Mouse (Mus musculus) forebrain, embryonic 13.5 days (tissue): ENCODE results near the gene Mylk3. TPM values are rescaled to one million over a fixed set of nuclear protein-coding genes. Genes with fewer than 3 reads are reported as not detected.

Experiments used
- ATAC-seq: fragments of 200-750 bp; cut with Nextera tagmentation; 2 replicates; pipeline ENCODE4 v1.8.0; 2017
- H3K27ac ChIP-seq: fragments of 300-500 bp; sonication (generic); 2 replicates; pipeline ENCODE4 v1.5.1; 2015; ENCODE audit warnings: inconsistent platforms, mild to moderate bottlenecking, moderate library complexity
- H3K27me3 ChIP-seq: fragments of 300-500 bp; sonication (generic); 2 replicates; pipeline ENCODE4 v1.6.1; 2015; ENCODE audit warnings: mild to moderate bottlenecking, inconsistent platforms
- H3K36me3 ChIP-seq: fragments of 300-500 bp; sonication (generic); 2 replicates; pipeline ENCODE4 v1.6.1; 2015; ENCODE audit warnings: mild to moderate bottlenecking, inconsistent platforms; ENCODE audit not compliant: poor library complexity, severe bottlenecking
- H3K4me1 ChIP-seq: fragments of 300-500 bp; sonication (generic); 2 replicates; pipeline ENCODE4 v1.6.1; 2015; ENCODE audit warnings: inconsistent platforms
- H3K4me2 ChIP-seq: fragments of 300-500 bp; sonication (generic); 2 replicates; pipeline ENCODE4 v1.6.1; 2015; ENCODE audit warnings: inconsistent platforms, mild to moderate bottlenecking, moderate library complexity
- H3K4me3 ChIP-seq: fragments of 300-500 bp; sonication (generic); 2 replicates; pipeline ENCODE4 v1.5.1; 2015; ENCODE audit warnings: mild to moderate bottlenecking, inconsistent platforms
- H3K9ac ChIP-seq: fragments of 300-500 bp; sonication (generic); 2 replicates; pipeline ENCODE4 v1.6.1; 2015; ENCODE audit warnings: mild to moderate bottlenecking, inconsistent platforms
- H3K9me3 ChIP-seq: fragments of 300-500 bp; sonication (generic); replicated peaks from 2 replicates; pipeline ENCODE4 v1.6.1; 2016; ENCODE audit warnings: inconsistent platforms
- WGBS: fragments of 180-500 bp; shearing (Covaris S2); methylation state at CpG from one replicate; pipeline ENCODE4 v1.1.7; 2015; 5-methylcytosine and 5-hydroxymethylcytosine counted together
- polyA plus RNA-seq: library from polyadenylated mRNA; unstranded; fragments of >200 nt; fragmentation: Nextera tagmentation; extraction: Ambion mirVana; gene quantifications from 2 replicates; pipeline ENCODE4 v1.2.1, GENCODE M21; 2015

The Mylk3 gene
- polyA plus RNA-seq, 1 experiment from 2014 or later: 0.45 TPM

DNA sequence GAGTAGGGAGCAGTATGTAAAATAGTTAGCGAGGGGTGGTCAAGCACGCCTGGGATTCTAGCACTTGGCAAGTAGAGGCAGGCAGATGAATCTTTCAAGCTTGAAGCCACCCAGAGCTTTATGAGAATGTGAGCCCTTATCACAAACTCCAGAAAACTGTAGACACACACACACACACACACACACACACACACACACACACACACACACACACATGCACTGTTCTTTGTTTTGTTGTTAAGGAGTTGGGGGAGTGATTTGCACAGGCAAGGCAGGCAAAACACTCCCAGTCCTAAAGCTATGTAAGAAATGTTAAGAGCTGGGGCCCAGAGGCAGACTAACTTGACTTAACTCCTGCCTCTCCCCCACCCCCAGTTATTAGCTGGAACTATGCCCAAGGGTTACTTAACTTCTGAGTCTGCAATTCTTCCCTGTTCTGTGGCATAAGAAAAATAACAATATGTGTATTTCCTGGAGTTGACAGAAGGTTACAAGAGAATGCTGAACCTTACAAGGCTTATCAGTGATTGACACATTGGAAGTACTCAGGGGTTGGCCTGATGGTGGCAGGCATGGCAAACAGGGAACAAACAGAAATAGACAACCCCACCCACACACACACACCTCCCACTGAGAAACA lies 6.9 kb downstream of the Mylk3 start:
- WGBS: 47% methylated on average over 2 of the region's 2 CpGs
- H3K36me3 ChIP-seq: no peaks in the 10 kb centered on the region
- no peaks in the 10 kb centered on the region for H3K27me3 ChIP-seq
- H3K9me3 ChIP-seq: no peaks in the 10 kb centered on the region
- no peak overlapping the region for H3K4me3 ChIP-seq
- ATAC-seq: no peak
- no peak overlapping the region for H3K4me2 ChIP-seq
- no peaks in the 10 kb centered on the region for H3K4me1 ChIP-seq
- no peak overlapping the region for H3K27ac ChIP-seq
- no peak overlapping the region for H3K9ac ChIP-seq

GRCm38 (mm10) chr8:85376516-85376915 lies 9.6 kb downstream of the Mylk3 start:
- WGBS: 56% methylated on average over 3 of the region's 3 CpGs

DNA sequence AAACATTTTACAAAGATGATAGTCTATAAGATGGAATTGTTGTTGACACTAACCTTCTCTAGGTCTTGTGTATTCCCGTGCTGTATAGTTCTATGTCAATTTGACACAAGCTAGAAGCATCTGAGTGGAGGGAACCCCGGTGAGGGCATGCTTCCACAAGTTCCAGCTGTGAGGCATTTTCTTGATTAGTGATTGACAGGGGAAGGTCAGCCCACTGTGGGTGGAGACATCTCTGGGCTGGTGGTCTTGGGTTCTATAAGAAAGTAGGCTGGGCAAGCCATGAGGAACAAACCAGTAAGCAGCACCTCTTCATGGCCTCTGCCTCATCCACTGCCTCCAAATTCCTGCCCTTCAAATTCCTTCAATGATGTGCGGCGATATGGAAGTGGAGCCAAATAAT lies 11.9 kb downstream of the Mylk3 start:
- H3K4me1 ChIP-seq: no peaks in the 10 kb centered on the region
- WGBS: 62% methylated on average over 4 of the region's 4 CpGs
- H3K27me3 ChIP-seq: no peaks in the 10 kb centered on the region
- H3K4me3 ChIP-seq: no peak overlapping the region
- no peak overlapping the region for H3K4me2 ChIP-seq
- H3K9me3 ChIP-seq: no peaks in the 10 kb centered on the region
- H3K9ac ChIP-seq: no peak overlapping the region
- no peak for ATAC-seq
- H3K36me3 ChIP-seq: no peaks in the 10 kb centered on the region
- no peak overlapping the region for H3K27ac ChIP-seq

More at GRCm38 (mm10) chr8:85376516-85376915, 9.6 kb downstream of the Mylk3 start:
- Histone ChIP-seq H3K9me3 (no peaks in the 10 kb centered on the region), H3K36me3 (no peaks in the 10 kb centered on the region), H3K4me1 (no peaks in the 10 kb centered on the region), H3K27ac (no peak overlapping the region), H3K4me2 (no peak overlapping the region), H3K9ac (no peak overlapping the region), H3K27me3 (no peaks in the 10 kb centered on the region), H3K4me3 (no peak overlapping the region)
- ATAC-seq: no peak

DNA sequence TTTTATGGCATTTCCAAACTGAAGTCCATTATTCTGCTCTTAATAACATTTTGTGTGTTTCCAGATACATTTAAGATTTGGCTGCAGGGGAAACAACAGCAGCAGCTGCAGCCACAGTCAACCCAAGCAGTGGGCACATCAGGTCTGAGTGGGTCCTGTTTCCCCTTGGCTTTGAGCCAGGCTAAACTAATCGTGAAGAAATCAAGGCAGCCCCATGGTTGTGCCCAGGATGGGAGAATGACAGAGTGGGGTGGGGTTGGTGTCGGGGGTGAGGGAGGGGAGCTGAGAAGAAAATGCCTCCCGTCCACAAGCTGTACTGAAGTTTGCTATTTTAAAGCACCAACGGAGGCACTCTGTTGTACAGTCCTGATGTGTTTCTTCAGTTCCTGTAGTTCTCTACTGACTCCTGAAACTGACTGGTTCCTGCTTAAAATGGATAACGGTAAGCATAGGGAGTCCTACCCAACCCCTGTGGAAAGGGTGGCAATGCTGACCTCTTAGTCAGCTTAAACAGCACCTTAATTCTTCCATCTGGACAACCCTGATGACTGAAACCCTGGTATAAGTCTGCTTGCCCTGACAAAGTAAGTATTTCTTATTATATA lies 12.6 kb downstream of the Mylk3 start:
- Histone ChIP-seq H3K27ac (no peak overlapping the region), H3K9ac (no peak overlapping the region), H3K4me2 (no peak overlapping the region), H3K27me3 (no peaks in the 10 kb centered on the region), H3K9me3 (no peaks in the 10 kb centered on the region), H3K4me3 (no peak overlapping the region), H3K36me3 (no peaks in the 10 kb centered on the region), H3K4me1 (no peaks in the 10 kb centered on the region)
- WGBS: 73% methylated on average over 5 of the region's 5 CpGs
- ATAC-seq: no peak

- 91% methylated on average over 1 of the region's 1 CpGs for WGBS
- Histone ChIP-seq H3K4me2 (no peak overlapping the region), H3K9ac (no peak overlapping the region), H3K9me3 (no peaks in the 10 kb centered on the region), H3K36me3 (no peaks in the 10 kb centered on the region), H3K27ac (no peak overlapping the region), H3K27me3 (no peaks in the 10 kb centered on the region), H3K4me1 (no peaks in the 10 kb centered on the region), H3K4me3 (no peak overlapping the region)
- no peak for ATAC-seq
Measured at GRCm38 (mm10) chr8:85372465-85372839, 13.7 kb downstream of the Mylk3 start.

GRCm38 (mm10) chr8:85371736-85372464 lies 14.2 kb downstream of the Mylk3 start:
- ATAC-seq: no peak
- Histone ChIP-seq H3K9me3 (no peaks in the 10 kb centered on the region), H3K9ac (no peak overlapping the region), H3K4me3 (no peak overlapping the region), H3K27me3 (no peaks in the 10 kb centered on the region), H3K27ac (no peak overlapping the region), H3K4me2 (no peak overlapping the region), H3K36me3 (no peaks in the 10 kb centered on the region), H3K4me1 (no peaks in the 10 kb centered on the region)
- 85% methylated on average over 5 of the region's 5 CpGs for WGBS

DNA sequence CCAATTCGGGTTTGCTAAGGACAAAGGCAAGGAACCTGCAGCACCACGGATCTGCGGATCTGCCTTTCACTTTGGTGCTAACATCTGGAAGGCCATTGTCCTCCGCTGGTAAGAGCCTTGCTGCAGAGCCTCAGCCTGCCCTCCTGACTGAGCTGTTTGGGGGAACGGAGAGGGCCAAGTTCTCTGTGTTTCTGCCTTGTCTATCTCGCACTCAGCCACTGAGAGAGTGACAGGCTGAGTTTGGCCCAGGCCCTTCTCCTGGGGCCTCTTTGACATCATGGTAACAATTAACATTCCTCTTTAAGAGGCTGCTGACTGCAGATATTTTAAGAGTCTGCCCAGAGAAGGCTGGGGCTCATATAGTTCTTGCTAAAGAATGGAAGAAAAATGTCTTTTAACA lies 21.0 kb downstream of the Mylk3 start:
- no peak overlapping the region for H3K4me3 ChIP-seq
- no peak for ATAC-seq
- no peaks in the 10 kb centered on the region for H3K4me1 ChIP-seq
- no peak overlapping the region for H3K4me2 ChIP-seq
- no peak overlapping the region for H3K27ac ChIP-seq
- H3K27me3 ChIP-seq: no peaks in the 10 kb centered on the region
- H3K36me3 ChIP-seq: no peaks in the 10 kb centered on the region
- WGBS: 53% methylated on average over 6 of the region's 6 CpGs
- H3K9me3 ChIP-seq: no peaks in the 10 kb centered on the region
- H3K9ac ChIP-seq: no peak overlapping the region

DNA sequence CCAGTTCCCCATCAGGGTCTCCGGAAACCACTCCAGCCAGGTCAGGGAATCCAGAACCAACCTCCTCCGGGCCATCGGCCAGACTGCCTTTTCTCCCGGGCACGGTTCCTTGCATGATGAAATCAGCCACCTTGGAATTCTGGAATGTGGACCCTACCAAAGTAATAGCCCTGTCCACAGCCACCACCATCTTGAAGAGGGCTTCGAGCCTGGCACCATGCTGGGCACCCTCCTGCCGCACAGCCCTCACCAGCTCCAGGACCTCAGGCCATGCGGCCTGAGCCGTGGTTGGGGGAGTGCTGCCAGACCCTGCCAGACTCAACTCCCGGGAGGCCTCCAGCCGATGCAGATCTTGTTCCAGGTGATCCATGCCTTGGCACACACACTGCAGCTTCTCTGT lies 21.5 kb downstream of the Mylk3 start:
- Histone ChIP-seq H3K4me2 (no peak overlapping the region), H3K9me3 (no peaks in the 10 kb centered on the region), H3K9ac (no peak overlapping the region), H3K4me1 (no peaks in the 10 kb centered on the region), H3K4me3 (no peak overlapping the region), H3K27ac (no peak overlapping the region), H3K27me3 (no peaks in the 10 kb centered on the region), H3K36me3 (no peaks in the 10 kb centered on the region)
- 94% methylated on average over 11 of the region's 11 CpGs for WGBS
- no peak for ATAC-seq

GRCm38 (mm10) chr8:85363406-85363805 lies 22.7 kb downstream of the Mylk3 start:
- H3K4me2 ChIP-seq: no peak overlapping the region
- ATAC-seq: no peak
- WGBS: 67% methylated on average over 6 of the region's 6 CpGs

DNA sequence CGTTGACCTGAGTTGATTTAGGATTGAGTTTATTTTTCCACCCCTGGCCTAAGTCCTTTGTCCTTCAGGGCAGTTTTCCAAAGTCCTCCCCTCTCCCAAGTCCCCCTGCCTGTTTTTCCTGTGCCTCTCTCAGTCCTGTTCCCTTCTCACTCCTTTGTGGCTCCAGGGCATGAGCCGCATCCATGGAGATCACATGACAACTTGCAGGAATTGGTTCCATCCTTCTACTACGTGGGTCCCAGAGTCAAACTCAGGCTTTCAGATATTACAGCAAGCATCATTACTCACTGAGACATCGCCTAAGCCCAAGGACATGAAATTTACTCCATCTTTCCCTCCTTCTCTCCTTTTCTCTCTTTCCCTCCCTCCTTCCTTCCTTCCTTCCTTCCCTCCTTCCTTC lies 23.9 kb downstream of the Mylk3 start:
- Histone ChIP-seq H3K9ac (no peak overlapping the region), H3K27ac (no peak overlapping the region), H3K36me3 (no peaks in the 10 kb centered on the region), H3K4me3 (no peak overlapping the region), H3K4me1 (no peaks in the 10 kb centered on the region), H3K9me3 (no peaks in the 10 kb centered on the region), H3K27me3 (no peaks in the 10 kb centered on the region), H3K4me2 (no peak overlapping the region)
- ATAC-seq: no peak
- WGBS: 87% methylated on average over 4 of the region's 4 CpGs

More at GRCm38 (mm10) chr8:85363406-85363805, 22.7 kb downstream of the Mylk3 start:
- Histone ChIP-seq H3K4me1 (no peaks in the 10 kb centered on the region), H3K27ac (no peak overlapping the region), H3K9ac (no peak overlapping the region), H3K27me3 (no peaks in the 10 kb centered on the region), H3K9me3 (no peaks in the 10 kb centered on the region), H3K4me3 (no peak overlapping the region), H3K36me3 (no peaks in the 10 kb centered on the region)

GRCm38 (mm10) chr8:85353287-85353686 lies 32.9 kb downstream of the Mylk3 start:
- H3K9ac ChIP-seq: no peak overlapping the region
- H3K4me3 ChIP-seq: no peak overlapping the region
- H3K36me3 ChIP-seq: no peaks in the 10 kb centered on the region
- H3K9me3 ChIP-seq: no peaks in the 10 kb centered on the region
- H3K27ac ChIP-seq: no peak overlapping the region
- no peaks in the 10 kb centered on the region for H3K27me3 ChIP-seq
- no peak for ATAC-seq
- H3K4me2 ChIP-seq: no peak overlapping the region
- 80% methylated on average over 4 of the region's 4 CpGs for WGBS
- no peaks in the 10 kb centered on the region for H3K4me1 ChIP-seq

DNA sequence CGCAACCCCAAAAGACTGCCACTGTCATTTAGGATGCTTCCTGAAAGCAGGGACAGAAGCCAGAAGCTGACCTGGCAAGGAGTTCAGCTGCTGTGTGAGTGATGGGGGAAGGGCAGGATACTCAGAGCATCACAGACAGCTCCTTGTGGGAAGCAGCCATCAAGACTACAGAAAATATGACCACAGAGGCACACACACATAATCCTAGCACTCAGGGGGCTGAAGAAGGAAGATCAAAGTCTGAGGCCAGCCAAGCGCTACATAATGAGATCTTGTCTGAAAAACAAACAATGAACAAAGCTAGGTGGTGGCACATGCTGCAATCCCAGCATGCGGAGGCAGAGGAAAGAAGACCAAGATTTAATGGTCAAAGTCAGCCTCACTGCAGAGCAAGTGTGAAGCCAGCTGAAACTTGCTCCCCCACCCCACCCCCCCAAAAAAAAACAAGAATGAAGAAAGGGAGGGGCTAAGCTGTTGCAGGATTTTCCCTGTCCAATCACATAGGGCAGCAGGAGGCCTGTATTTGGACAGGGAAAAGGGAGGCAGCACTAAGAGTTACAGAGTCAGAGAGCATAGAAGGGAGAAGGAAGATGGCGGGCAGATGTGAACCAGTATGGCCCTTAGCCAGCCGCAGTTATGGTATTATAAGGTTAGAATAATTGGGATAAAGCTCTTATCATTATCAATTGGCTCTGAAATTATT lies 46.1 kb downstream of the Mylk3 start:
- Histone ChIP-seq H3K27ac (no peak overlapping the region), H3K36me3 (no peaks in the 10 kb centered on the region), H3K27me3 (no peaks in the 10 kb centered on the region), H3K4me3 (no peak overlapping the region), H3K9me3 (no peaks in the 10 kb centered on the region), H3K4me1 (no peaks in the 10 kb centered on the region), H3K9ac (no peak overlapping the region), H3K4me2 (no peak overlapping the region)
- no peak for ATAC-seq
- 66% methylated on average over 5 of the region's 5 CpGs for WGBS
